Mouse (Mus musculus): ENCODE results near the gene Peg10. TPM values are rescaled to one million over a fixed set of nuclear protein-coding genes. Genes with fewer than 3 reads are reported as not detected.

The Peg10 gene
- 10.5 and 12.2 TPM in 2 replicates for polyA plus RNA-seq (2014; fragmentation: Nextera tagmentation; extraction: Ambion mirVana)

- Histone ChIP-seq H3K4me3 (replicated peaks; ENCODE audit: low read length) (peak within 1 kb of the TSS; percentile 58), H3K9ac (peak within 1 kb of the TSS; percentile 89), H3K9me3 (ENCODE audit: control insufficient read depth, low read length) (peaks cover 23% of the 10 kb centered on the region; the same call in 1 of the 2 replicates), H3K4me2 (replicated peaks) (peak within 1 kb of the TSS; percentile 68), H3K36me3 (replicated peaks; ENCODE audit: control insufficient read depth, insufficient read depth) (no peaks in the 10 kb centered on the region), H3K27me3 (ENCODE audit: control insufficient read depth, insufficient read depth, low read length) (no peaks in the 10 kb centered on the region), H3K4me1 (replicated peaks; ENCODE audit: control insufficient read depth, insufficient read depth, low read length) (peaks cover 3% of the 10 kb centered on the region; the same call in 1 of the 2 replicates), H3K27ac (peak within 1 kb of the TSS; percentile 89)
- DNase-seq (ENCODE audit: low spot score) = peak; percentile 78
- ATAC-seq (ENCODE audit: low FRiP score) = peak; percentile 70
- 46% methylated on average over 37 of the region's 38 CpGs for WGBS
Observed at GRCm38 (mm10) chr6:4746696-4747439, at the start of gene Peg10, which contains the start of gene Sgce. TSS of gene Peg10 (plus strand) at chr6:4747306. TSS of gene Sgce (minus strand) at chr6:4747207.

GRCm38 (mm10) chr6:4701641-4702040 is 45.5 kb upstream of the Peg10 start:
- ATAC-seq (ENCODE audit: low FRiP score) (no peak), DNase-seq (ENCODE audit: low spot score) (no peak)
- Histone ChIP-seq H3K9me3 (ENCODE audit: control insufficient read depth, low read length) (no peaks in the 10 kb centered on the region), H3K4me3 (replicated peaks; ENCODE audit: low read length) (no peak overlapping the region), H3K4me2 (replicated peaks) (no peak overlapping the region), H3K27ac (no peak overlapping the region), H3K27me3 (ENCODE audit: control insufficient read depth, insufficient read depth, low read length) (no peaks in the 10 kb centered on the region), H3K9ac (no peak overlapping the region), H3K4me1 (replicated peaks; ENCODE audit: control insufficient read depth, insufficient read depth, low read length) (no peaks in the 10 kb centered on the region), H3K36me3 (replicated peaks; ENCODE audit: control insufficient read depth, insufficient read depth) (peaks cover 6% of the 10 kb centered on the region)
- WGBS = 92% methylated on average over 8 of the region's 8 CpGs

- H3K4me3 ChIP-seq (replicated peaks; ENCODE audit: low read length) = no peak overlapping the region
Observed at GRCm38 (mm10) chr6:4703908-4704307, 43.2 kb upstream of the Peg10 start.

GRCm38 (mm10) chr6:4706415-4706814 is 40.7 kb upstream of the Peg10 start:
- H3K4me1 ChIP-seq (replicated peaks; ENCODE audit: control insufficient read depth, insufficient read depth, low read length) = no peaks in the 10 kb centered on the region
- H3K27me3 ChIP-seq (ENCODE audit: control insufficient read depth, insufficient read depth, low read length) = no peaks in the 10 kb centered on the region
- H3K4me2 ChIP-seq (replicated peaks) = no peak overlapping the region
- 84% methylated on average over 5 of the region's 5 CpGs for WGBS
- peaks cover 12% of the 10 kb centered on the region for H3K36me3 ChIP-seq (replicated peaks; ENCODE audit: control insufficient read depth, insufficient read depth)
- no peak for DNase-seq (ENCODE audit: low spot score)
- H3K27ac ChIP-seq = no peak overlapping the region
- ATAC-seq (ENCODE audit: low FRiP score) = no peak
- no peaks in the 10 kb centered on the region for H3K9me3 ChIP-seq (ENCODE audit: control insufficient read depth, low read length)
- H3K4me3 ChIP-seq (replicated peaks; ENCODE audit: low read length) = no peak overlapping the region
- no peak overlapping the region for H3K9ac ChIP-seq

More at GRCm38 (mm10) chr6:4703908-4704307, 43.2 kb upstream of the Peg10 start:
- Histone ChIP-seq H3K27me3 (ENCODE audit: control insufficient read depth, insufficient read depth, low read length) (no peaks in the 10 kb centered on the region), H3K9me3 (ENCODE audit: control insufficient read depth, low read length) (no peaks in the 10 kb centered on the region), H3K27ac (no peak overlapping the region), H3K4me2 (replicated peaks) (no peak overlapping the region), H3K36me3 (replicated peaks; ENCODE audit: control insufficient read depth, insufficient read depth) (peaks cover 12% of the 10 kb centered on the region), H3K9ac (no peak overlapping the region), H3K4me1 (replicated peaks; ENCODE audit: control insufficient read depth, insufficient read depth, low read length) (no peaks in the 10 kb centered on the region)
- DNase-seq (ENCODE audit: low spot score) (no peak), ATAC-seq (ENCODE audit: low FRiP score) (no peak)
- whole genome bisulfite sequencing = 89% methylated on average over 7 of the region's 7 CpGs

- 92% methylated on average over 1 of the region's 1 CpGs for WGBS
- peaks cover 12% of the 10 kb centered on the region for H3K36me3 ChIP-seq (replicated peaks; ENCODE audit: control insufficient read depth, insufficient read depth)
- no peak for ATAC-seq (ENCODE audit: low FRiP score)
Observed at GRCm38 (mm10) chr6:4708971-4709370, 38.1 kb upstream of the Peg10 start.

GRCm38 (mm10) chr6:4716171-4716570 is 30.9 kb upstream of the Peg10 start:
- 97% methylated on average over 2 of the region's 2 CpGs for WGBS
- ATAC-seq (ENCODE audit: low FRiP score) (no peak), DNase-seq (ENCODE audit: low spot score) (no peak)
- no peaks in the 10 kb centered on the region for H3K27me3 ChIP-seq (ENCODE audit: control insufficient read depth, insufficient read depth, low read length)
- H3K27ac ChIP-seq = no peak overlapping the region
- H3K4me2 ChIP-seq (replicated peaks) = no peak overlapping the region
- H3K9ac ChIP-seq = no peak overlapping the region
- no peaks in the 10 kb centered on the region for H3K4me1 ChIP-seq (replicated peaks; ENCODE audit: control insufficient read depth, insufficient read depth, low read length)
- no peaks in the 10 kb centered on the region for H3K36me3 ChIP-seq (replicated peaks; ENCODE audit: control insufficient read depth, insufficient read depth)
- no peaks in the 10 kb centered on the region for H3K9me3 ChIP-seq (ENCODE audit: control insufficient read depth, low read length)
- no peak overlapping the region for H3K4me3 ChIP-seq (replicated peaks; ENCODE audit: low read length)

More at GRCm38 (mm10) chr6:4708971-4709370, 38.1 kb upstream of the Peg10 start:
- Histone ChIP-seq H3K27me3 (ENCODE audit: control insufficient read depth, insufficient read depth, low read length) (no peaks in the 10 kb centered on the region), H3K9me3 (ENCODE audit: control insufficient read depth, low read length) (no peaks in the 10 kb centered on the region), H3K9ac (no peak overlapping the region), H3K4me3 (replicated peaks; ENCODE audit: low read length) (no peak overlapping the region), H3K4me2 (replicated peaks) (no peak overlapping the region), H3K27ac (no peak overlapping the region), H3K4me1 (replicated peaks; ENCODE audit: control insufficient read depth, insufficient read depth, low read length) (no peaks in the 10 kb centered on the region)
- no peak for DNase-seq (ENCODE audit: low spot score)

GRCm38 (mm10) chr6:4717344-4717743 is 29.8 kb upstream of the Peg10 start:
- DNase-seq (ENCODE audit: low spot score) = no peak
- Histone ChIP-seq H3K4me1 (replicated peaks; ENCODE audit: control insufficient read depth, insufficient read depth, low read length) (peaks cover 8% of the 10 kb centered on the region; the same call in 1 of the 2 replicates), H3K36me3 (replicated peaks; ENCODE audit: control insufficient read depth, insufficient read depth) (no peaks in the 10 kb centered on the region), H3K9me3 (ENCODE audit: control insufficient read depth, low read length) (no peaks in the 10 kb centered on the region), H3K9ac (no peak overlapping the region), H3K27me3 (ENCODE audit: control insufficient read depth, insufficient read depth, low read length) (no peaks in the 10 kb centered on the region), H3K4me2 (replicated peaks) (no peak overlapping the region), H3K4me3 (replicated peaks; ENCODE audit: low read length) (no peak overlapping the region), H3K27ac (no peak overlapping the region)
- ATAC-seq (ENCODE audit: low FRiP score) = no peak
- 79% methylated on average over 2 of the region's 2 CpGs for WGBS

GRCm38 (mm10) chr6:4722142-4722541 is 25.0 kb upstream of the Peg10 start:
- Histone ChIP-seq H3K27me3 (ENCODE audit: control insufficient read depth, insufficient read depth, low read length) (no peaks in the 10 kb centered on the region), H3K9me3 (ENCODE audit: control insufficient read depth, low read length) (no peaks in the 10 kb centered on the region), H3K4me1 (replicated peaks; ENCODE audit: control insufficient read depth, insufficient read depth, low read length) (peaks cover 19% of the 10 kb centered on the region; the same call in 1 of the 2 replicates), H3K36me3 (replicated peaks; ENCODE audit: control insufficient read depth, insufficient read depth) (no peaks in the 10 kb centered on the region), H3K9ac (peak overlapping the region; percentile 31; the same call in 1 of the 2 replicates), H3K4me3 (replicated peaks; ENCODE audit: low read length) (no peak overlapping the region), H3K27ac (peak overlapping the region; percentile 38), H3K4me2 (replicated peaks) (no peak overlapping the region)
- peak; percentile 40; the same call in 1 of the 2 replicates for ATAC-seq (ENCODE audit: low FRiP score)
- 27% methylated on average over 6 of the region's 6 CpGs for WGBS
- no peak for DNase-seq (ENCODE audit: low spot score)

GRCm38 (mm10) chr6:4722739-4723138 is 24.4 kb upstream of the Peg10 start:
- Histone ChIP-seq H3K4me1 (replicated peaks; ENCODE audit: control insufficient read depth, insufficient read depth, low read length) (peaks cover 19% of the 10 kb centered on the region; the same call in 1 of the 2 replicates), H3K27ac (no peak overlapping the region), H3K4me2 (replicated peaks) (no peak overlapping the region), H3K9ac (no peak overlapping the region), H3K9me3 (ENCODE audit: control insufficient read depth, low read length) (no peaks in the 10 kb centered on the region), H3K36me3 (replicated peaks; ENCODE audit: control insufficient read depth, insufficient read depth) (no peaks in the 10 kb centered on the region), H3K4me3 (replicated peaks; ENCODE audit: low read length) (no peak overlapping the region), H3K27me3 (ENCODE audit: control insufficient read depth, insufficient read depth, low read length) (no peaks in the 10 kb centered on the region)
- ATAC-seq (ENCODE audit: low FRiP score) (no peak), DNase-seq (ENCODE audit: low spot score) (no peak)
- WGBS = 80% methylated on average over 13 of the region's 13 CpGs

Measured in hindbrain, embryonic 14.5 days (tissue).